Mouse (Mus musculus): ENCODE results near the gene Cd22. TPM values are rescaled to one million over a fixed set of nuclear protein-coding genes. Genes with fewer than 3 reads are reported as not detected.
"Not testable (repeated sequence)": the region's sequence is repeated elsewhere in the genome, so short reads cannot be mapped to it uniquely, and the experiment has no call there.

Cd22 gene
- total RNA-seq (2015; ENCODE audit: low replicate concordance), result 1.0 and 19.6 TPM in 2 replicates
- 0.42 TPM in 1 of 2 replicates, not detected in the other for total RNA-seq (2017; ENCODE audit: low replicate concordance)

GRCm38 (mm10) chr7:30880176-30880575 is at the start of gene Cd22:
Gene Cd22, minus strand, starts transcription at chr7:30880342.
- ATAC-seq (replicated peaks; ENCODE audit: low FRiP score, poor library complexity, severe bottlenecking), result no peak

- not testable (repeated sequence) for ATAC-seq (replicated peaks; ENCODE audit: low FRiP score, poor library complexity, severe bottlenecking)
Observed at GRCm38 (mm10) chr7:30924581-30924980, 44.4 kb upstream of the Cd22 start, which contains the start of gene Hamp2. Gene Hamp2, minus strand, starts transcription at chr7:30924681.

- ATAC-seq (replicated peaks; ENCODE audit: low FRiP score, poor library complexity, severe bottlenecking), result no peak
Observed at GRCm38 (mm10) chr7:30924071-30924470, 43.9 kb upstream of the Cd22 start.

DNA sequence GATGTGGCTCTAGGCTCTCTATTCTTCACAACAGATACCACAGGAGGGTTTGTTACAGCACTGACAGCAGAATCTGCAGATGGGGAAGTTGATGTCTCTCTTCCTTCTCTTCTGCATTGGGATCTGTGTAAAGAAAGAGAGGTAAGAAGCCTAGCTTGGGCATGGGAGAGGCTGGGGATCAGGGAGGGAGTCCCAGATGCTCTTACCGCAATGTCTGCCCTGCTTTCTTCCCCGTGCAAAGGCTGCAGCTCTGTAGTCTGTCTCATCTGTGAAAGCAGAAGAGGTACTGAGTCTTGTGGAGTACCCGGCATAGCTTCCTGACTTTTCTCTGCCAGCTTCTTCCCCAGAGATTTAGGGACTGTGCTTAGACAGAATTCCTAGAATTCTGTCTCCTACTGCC is 42.3 kb upstream of the Cd22 start:
- ATAC-seq (replicated peaks; ENCODE audit: low FRiP score, poor library complexity, severe bottlenecking), result not testable (repeated sequence)

DNA sequence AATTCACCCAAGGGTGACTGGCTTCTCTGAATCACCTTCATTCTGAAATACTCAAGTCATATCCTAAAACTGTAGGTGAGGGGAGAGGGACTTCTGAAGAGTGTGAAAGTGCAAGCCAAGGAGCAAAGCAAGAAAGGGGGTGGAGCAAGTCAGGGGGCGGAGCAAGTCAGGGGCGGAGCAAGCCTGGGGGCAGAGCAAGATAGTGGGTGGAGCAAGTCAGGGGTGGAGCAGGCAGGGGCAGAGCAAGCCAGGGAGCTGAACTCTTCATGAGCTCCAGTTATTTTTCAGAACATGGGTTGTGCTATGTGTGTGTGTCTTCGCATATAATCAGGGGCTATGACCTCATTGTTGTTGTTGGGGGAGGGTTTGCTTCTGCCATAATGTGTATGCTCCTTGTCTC is 40.1 kb upstream of the Cd22 start:
- ATAC-seq (replicated peaks; ENCODE audit: low FRiP score, poor library complexity, severe bottlenecking), result peak; percentile 62

DNA sequence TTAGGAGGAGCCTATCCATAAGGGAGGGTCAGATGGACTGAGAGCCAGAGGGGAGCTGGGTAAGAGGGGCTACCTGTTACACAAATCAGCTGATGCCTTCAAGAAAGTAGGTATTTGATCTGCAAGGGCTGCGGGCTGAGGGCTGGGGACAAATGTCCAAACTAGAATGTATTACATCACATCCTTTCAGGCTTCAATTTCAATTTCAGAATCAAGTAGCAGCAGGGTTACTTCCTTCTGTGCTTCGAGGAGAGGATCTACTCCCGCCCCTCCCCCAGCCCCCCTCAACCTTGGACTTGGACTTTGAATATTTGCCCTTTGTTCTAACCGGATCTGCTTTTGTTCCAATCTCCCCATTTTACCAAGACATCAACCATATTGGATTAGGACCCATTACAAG is 37.1 kb upstream of the Cd22 start:
- ATAC-seq (replicated peaks; ENCODE audit: low FRiP score, poor library complexity, severe bottlenecking), result no peak

DNA sequence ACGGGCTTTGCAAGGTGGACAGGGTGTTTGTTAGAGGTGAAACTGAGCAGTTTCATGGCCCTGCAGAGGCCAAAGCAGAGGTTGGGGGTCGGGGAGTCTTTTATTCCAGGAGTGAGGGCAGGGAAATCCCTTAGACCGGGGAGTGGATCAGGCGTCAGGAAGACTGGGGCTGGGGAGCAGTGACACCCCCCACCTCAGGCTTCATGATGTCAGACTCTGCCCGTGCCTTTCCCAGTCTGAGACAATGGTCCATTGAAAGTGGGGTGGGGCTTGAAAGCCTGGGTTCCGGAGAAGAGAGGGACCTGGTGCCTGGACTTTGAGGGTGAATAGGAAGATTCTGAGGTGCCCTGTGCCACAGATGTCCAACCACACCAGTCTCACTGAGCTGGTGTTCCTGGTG is 36.6 kb upstream of the Cd22 start:
- ATAC-seq (replicated peaks; ENCODE audit: low FRiP score, poor library complexity, severe bottlenecking), result no peak

DNA sequence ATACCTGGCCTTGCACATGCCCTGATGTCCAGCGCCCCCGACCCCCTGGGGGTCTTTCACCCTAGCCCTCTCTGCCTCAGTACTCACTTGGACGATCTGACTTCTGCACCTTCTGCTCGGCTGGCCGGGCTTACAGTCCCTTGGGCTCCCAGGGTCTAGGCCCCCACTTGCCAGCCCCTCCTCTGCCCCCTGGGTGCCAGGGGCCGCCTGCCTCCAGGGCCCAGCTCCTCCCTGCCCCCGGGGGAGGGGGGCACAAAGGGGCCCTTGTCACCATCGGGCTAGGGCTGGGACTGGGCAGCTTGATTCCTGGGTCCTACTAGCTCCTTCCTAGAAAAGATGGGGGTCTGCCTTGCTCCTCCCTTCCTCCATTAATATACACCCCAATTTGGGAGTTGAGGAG is 34.6 kb upstream of the Cd22 start, which contains the start of gene Mag:
Gene Mag (minus strand): TSS at position 142 of the 400 bp plus-strand sequence.
- no peak for ATAC-seq (replicated peaks; ENCODE audit: low FRiP score, poor library complexity, severe bottlenecking)

DNA sequence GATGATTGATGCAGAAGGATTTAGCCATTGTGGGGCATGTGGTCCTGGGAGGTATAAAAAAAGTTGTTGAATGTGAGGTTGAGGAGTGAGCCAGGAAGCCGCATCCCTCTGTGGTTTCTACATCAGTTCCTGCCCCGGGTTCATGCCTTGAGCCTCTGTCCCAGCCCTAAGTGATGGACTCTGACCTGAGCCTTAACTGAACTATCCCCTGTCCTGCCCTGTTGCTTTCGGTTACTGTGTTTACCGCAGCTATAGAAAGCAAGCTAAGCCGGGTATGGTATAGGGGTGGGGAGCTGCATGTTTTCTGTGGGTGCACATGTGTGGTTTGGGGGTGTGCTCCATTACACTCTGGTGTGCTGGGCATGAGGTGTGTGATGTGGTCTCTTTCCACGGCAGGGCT is 29.6 kb upstream of the Cd22 start:
- no peak for ATAC-seq (replicated peaks; ENCODE audit: low FRiP score, poor library complexity, severe bottlenecking)

DNA sequence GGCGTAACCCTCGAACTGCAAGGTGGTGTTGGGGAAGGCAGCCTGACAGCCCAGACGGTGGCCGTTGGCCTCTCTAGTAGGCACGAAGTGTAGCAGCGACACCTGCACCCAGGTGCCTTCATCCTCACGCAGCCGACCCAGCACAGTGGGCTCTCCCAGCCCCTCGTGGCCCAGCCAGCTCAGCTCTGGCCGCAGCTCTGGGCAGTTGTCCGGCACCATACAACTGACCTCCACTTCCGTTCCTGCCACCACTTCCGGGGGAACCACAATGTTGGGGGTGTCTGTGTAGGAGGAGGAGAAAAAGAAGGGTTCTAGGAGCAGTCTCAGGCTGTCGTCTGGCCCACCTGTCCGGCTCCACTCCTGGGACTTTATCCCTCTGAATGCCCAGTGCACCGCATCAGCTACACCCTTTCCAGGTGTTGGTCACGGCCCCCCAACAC is 28.9 kb upstream of the Cd22 start:
- ATAC-seq (replicated peaks; ENCODE audit: low FRiP score, poor library complexity, severe bottlenecking), result no peak

DNA sequence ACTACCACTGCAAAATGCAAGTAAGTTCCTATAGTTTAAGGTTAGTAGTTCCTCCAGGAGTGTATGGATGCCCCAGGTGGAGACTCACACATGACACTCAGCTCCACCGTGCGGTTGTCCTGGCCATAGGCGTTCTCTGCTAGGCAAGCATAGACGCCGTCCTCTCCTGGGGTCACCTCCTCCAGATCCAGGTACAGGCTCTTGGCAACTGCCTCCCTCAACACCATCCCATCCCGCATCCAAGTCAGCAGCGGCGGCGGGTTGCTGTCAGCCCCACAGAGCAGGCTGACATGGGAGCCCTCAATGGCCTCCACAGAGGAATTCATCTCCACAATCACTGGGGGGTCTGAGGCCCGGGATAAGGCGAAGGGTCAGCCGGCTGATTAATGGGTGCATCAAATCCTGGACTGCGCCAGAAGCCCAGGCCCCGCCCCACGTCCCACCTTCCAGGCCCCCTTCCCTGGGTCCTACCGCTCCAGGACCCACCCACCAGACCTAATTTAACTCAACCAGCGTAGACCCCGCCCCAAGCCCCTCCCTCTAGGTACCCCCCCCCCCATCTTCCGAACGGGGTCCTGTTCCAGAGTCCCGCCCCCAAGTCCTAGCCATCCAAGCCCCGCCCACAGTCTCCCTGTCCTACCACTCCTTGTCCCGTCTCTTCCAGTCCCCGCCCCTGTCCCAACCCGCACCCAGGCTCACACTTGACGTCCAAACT is 28.3 kb upstream of the Cd22 start:
- no peak for ATAC-seq (replicated peaks; ENCODE audit: low FRiP score, poor library complexity, severe bottlenecking)

DNA sequence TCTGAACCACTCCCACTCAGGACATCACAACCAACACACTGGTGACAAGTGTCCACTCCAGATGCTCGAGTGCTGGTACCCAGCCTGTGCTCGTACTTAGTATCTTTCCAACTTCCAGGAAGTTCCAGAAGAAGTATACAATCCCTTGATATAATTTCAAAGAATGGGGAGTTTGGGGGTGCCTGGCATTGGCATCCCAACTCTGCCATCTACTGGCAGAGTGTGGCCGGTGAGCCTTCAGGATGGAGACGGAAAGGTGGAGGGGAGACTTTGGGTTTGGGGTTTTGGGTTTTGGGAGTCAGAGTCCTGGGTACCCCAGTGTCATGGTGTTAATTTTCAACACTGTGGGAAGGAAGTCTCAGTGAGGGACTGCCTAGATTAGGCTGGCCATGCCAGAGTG is 23.9 kb upstream of the Cd22 start:
- ATAC-seq (replicated peaks; ENCODE audit: low FRiP score, poor library complexity, severe bottlenecking), result no peak

DNA sequence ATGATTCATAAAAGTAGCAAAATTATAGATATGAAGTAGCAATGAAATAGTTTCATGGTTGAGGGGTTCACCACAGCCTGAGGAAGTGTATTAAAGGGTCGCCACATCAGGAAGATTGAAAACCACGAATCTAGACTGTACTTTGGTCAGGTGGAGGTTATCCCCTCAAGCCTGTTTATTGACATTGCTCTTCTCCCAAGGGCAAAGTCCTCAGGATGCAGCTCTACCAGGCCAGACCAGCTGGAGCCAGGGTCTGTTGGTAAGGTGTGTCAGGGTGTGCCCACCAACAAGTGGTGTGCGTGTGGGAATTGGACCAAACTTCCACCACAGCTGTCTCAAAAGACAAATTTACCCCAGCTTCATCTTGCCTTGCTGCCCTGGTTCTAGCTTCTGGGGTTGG is 15.1 kb upstream of the Cd22 start:
- no peak for ATAC-seq (replicated peaks; ENCODE audit: low FRiP score, poor library complexity, severe bottlenecking)

DNA sequence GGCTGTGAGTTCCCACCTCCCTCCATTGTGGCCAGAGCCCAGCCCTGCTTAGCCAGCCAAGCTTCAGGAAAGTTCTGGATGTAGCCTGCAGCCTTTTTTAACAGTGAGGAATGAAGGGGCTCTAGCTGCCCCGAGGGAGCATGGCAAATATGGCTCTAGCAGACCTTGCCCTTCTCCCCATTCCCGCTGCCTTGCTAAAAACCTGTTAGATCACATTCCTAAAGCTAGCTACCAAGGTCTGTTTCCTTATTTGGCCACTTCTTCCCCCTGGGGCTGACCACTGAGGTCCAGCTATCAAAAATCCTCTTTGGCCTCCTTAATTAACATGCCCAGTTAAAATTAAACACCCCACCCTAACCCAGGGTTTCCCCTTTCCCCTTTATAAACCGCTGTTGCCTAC is 12.4 kb upstream of the Cd22 start:
- ATAC-seq (replicated peaks; ENCODE audit: low FRiP score, poor library complexity, severe bottlenecking), result no peak

DNA sequence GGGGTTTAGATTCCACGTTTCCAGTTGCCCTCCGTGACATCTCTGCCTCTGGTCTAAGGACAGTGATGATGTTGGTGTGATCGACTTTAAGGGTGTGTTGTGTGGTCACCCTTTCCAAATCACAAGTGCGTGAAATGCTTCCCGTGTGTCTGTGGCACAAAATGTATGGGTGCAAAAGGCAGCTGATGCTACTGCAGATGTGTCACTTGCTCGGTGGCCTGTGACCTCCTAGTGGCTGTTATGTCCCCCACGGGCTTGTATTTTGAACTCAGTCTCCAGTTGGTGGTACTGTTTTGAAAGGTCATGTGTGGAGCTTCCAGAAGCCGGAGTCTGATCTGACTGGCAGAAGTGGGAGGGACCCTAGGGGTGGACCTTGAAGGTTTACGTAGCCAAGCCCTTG is 11.6 kb upstream of the Cd22 start:
- no peak for ATAC-seq (replicated peaks; ENCODE audit: low FRiP score, poor library complexity, severe bottlenecking)

DNA sequence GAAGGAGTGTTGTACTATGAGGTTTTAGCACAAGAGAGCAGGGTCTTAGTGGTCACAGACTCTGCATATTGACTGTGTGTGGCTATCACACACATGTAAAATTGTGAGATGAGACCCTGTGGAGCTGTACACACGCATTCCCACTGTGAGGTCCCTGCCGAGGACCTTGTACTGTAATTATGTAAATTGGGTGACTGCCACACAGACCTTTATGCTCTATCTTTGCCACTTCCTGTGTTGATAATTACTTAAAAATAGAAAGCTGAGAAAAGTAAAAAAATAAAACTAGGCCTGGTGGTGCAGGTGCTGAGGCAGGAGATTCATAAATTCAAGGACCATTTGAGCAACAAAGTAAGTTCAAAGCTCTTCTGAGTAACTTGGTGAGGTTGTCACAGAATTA is 10.5 kb upstream of the Cd22 start:
- no peak for ATAC-seq (replicated peaks; ENCODE audit: low FRiP score, poor library complexity, severe bottlenecking)

DNA sequence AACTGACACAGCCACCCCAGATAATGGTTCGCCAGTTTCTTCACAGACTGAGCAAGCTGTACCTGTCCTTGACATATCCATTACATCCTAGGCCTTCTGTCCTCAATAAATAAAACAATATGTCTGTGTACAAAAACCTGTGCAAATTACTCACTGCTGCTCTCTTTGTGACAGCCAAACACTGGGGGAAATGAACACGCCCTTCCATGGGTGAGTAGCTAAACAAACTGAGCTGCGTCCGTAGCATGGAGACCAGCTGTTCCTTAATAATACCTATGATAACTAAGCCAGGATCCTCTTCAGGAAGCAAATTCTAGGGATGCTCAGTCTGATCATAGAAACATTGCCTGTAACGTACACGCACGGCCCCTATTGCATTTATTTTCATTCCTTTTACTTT is 8.6 kb upstream of the Cd22 start:
- ATAC-seq (replicated peaks; ENCODE audit: low FRiP score, poor library complexity, severe bottlenecking), result no peak

- no peak for ATAC-seq (replicated peaks; ENCODE audit: low FRiP score, poor library complexity, severe bottlenecking)
Observed at GRCm38 (mm10) chr7:30887568-30888188, 7.5 kb upstream of the Cd22 start.

- no peak for ATAC-seq (replicated peaks; ENCODE audit: low FRiP score, poor library complexity, severe bottlenecking)
Observed at GRCm38 (mm10) chr7:30886852-30887251, 6.7 kb upstream of the Cd22 start.

GRCm38 (mm10) chr7:30884047-30884446 is 3.9 kb upstream of the Cd22 start:
- ATAC-seq (replicated peaks; ENCODE audit: low FRiP score, poor library complexity, severe bottlenecking), result no peak

GRCm38 (mm10) chr7:30881367-30881766 is 1.2 kb upstream of the Cd22 start:
- no peak for ATAC-seq (replicated peaks; ENCODE audit: low FRiP score, poor library complexity, severe bottlenecking)
